Mouse (Mus musculus): ENCODE results near the gene Ppard. TPM values are rescaled to one million over a fixed set of nuclear protein-coding genes. Genes with fewer than 3 reads are reported as not detected.
"Not testable (repeated sequence)": the region's sequence is repeated elsewhere in the genome, so short reads cannot be mapped to it uniquely, and the experiment has no call there.

Ppard gene
- 10 to 100 TPM; 24.5 to 27.5 (median 26.7) TPM for total RNA-seq (2022)

GRCm38 (mm10) chr17:28232475-28233060 is at the start of gene Ppard:
Ppard (plus strand) TSS chr17:28232700.
- peak; percentile 93 to 97 for DNase-seq (ENCODE audit: low spot score in 2 of 2)

- no peak for DNase-seq (ENCODE audit: low spot score in 2 of 2)
These were observed 47.4 kb upstream of the Ppard start for GRCm38 (mm10) chr17:28184971-28185638.

GRCm38 (mm10) chr17:28188313-28188712 is 44.2 kb upstream of the Ppard start:
- no peak for DNase-seq (ENCODE audit: low spot score in 2 of 2)

- DNase-seq (ENCODE audit: low spot score in 2 of 2) = no peak
These were observed 39.7 kb upstream of the Ppard start for GRCm38 (mm10) chr17:28192754-28193153.

GRCm38 (mm10) chr17:28193559-28193958 is 38.9 kb upstream of the Ppard start:
- DNase-seq (ENCODE audit: low spot score in 2 of 2) = no peak

GRCm38 (mm10) chr17:28195033-28195432 is 37.5 kb upstream of the Ppard start:
- no peak for DNase-seq (ENCODE audit: low spot score in 2 of 2)

GRCm38 (mm10) chr17:28197646-28198045 is 34.9 kb upstream of the Ppard start:
- DNase-seq (ENCODE audit: low spot score in 2 of 2) = no peak

- DNase-seq (ENCODE audit: low spot score in 2 of 2) = no peak
These were observed 30.5 kb upstream of the Ppard start for GRCm38 (mm10) chr17:28201982-28202381.

- peak in 1 of 2 experiments; percentile 43 for DNase-seq (ENCODE audit: low spot score in 2 of 2)
These were observed 28.3 kb upstream of the Ppard start for GRCm38 (mm10) chr17:28204052-28204720.

GRCm38 (mm10) chr17:28205443-28205842 is 27.1 kb upstream of the Ppard start:
- no peak for DNase-seq (ENCODE audit: low spot score in 2 of 2)

GRCm38 (mm10) chr17:28207092-28207491 is 25.4 kb upstream of the Ppard start:
- DNase-seq (ENCODE audit: low spot score in 2 of 2) = no peak

- DNase-seq (ENCODE audit: low spot score in 2 of 2) = no peak
These were observed 24.7 kb upstream of the Ppard start, which contains the start of gene Def6 for GRCm38 (mm10) chr17:28207591-28208313. Def6 (plus strand) TSS chr17:28207778.

- DNase-seq (ENCODE audit: low spot score in 2 of 2) = no peak
These were observed 24.2 kb upstream of the Ppard start for GRCm38 (mm10) chr17:28208314-28208612.

- DNase-seq (ENCODE audit: low spot score in 2 of 2) = no peak
These were observed 22.9 kb upstream of the Ppard start for GRCm38 (mm10) chr17:28209457-28210110.

- no peak for DNase-seq (ENCODE audit: low spot score in 2 of 2)
These were observed 20.6 kb upstream of the Ppard start for GRCm38 (mm10) chr17:28211921-28212341.

GRCm38 (mm10) chr17:28212391-28212790 is 20.1 kb upstream of the Ppard start:
- DNase-seq (ENCODE audit: low spot score in 2 of 2) = no peak

- no peak for DNase-seq (ENCODE audit: low spot score in 2 of 2)
These were observed 19.3 kb upstream of the Ppard start for GRCm38 (mm10) chr17:28213236-28213635.

GRCm38 (mm10) chr17:28216791-28217190 is 15.7 kb upstream of the Ppard start:
- no peak for DNase-seq (ENCODE audit: low spot score in 2 of 2)

GRCm38 (mm10) chr17:28217721-28218649 is 14.5 kb upstream of the Ppard start:
- DNase-seq (ENCODE audit: low spot score in 2 of 2) = no peak

- DNase-seq (ENCODE audit: low spot score in 2 of 2) = not testable (repeated sequence)
These were observed 10.0 kb upstream of the Ppard start for GRCm38 (mm10) chr17:28222463-28222862.
